Mouse (Mus musculus) midbrain, embryonic 14.5 days (tissue): ENCODE results near the gene Lix1l. TPM values are rescaled to one million over a fixed set of nuclear protein-coding genes. Genes with fewer than 3 reads are reported as not detected.

Experiments
- ATAC-seq: fragments of 200-750 bp; cut with Nextera tagmentation; 2 replicates; pipeline ENCODE4 v1.8.0; 2017; ENCODE audit warnings: moderate number of reproducible peaks, moderate library complexity; ENCODE audit not compliant: low FRiP score, low TSS enrichment
- DNase-seq: peaks from one replicate; pipeline ENCODE4 v3.0.0-alpha.2; 2015
- H3K27ac ChIP-seq: fragments of 300-500 bp; sonication (generic); replicated peaks from 2 replicates; pipeline ENCODE4 v1.5.1; 2014; ENCODE audit warnings: mild to moderate bottlenecking, low read depth, low read length, moderate library complexity
- H3K27me3 ChIP-seq: fragments of 300-500 bp; sonication (generic); 2 replicates; pipeline ENCODE4 v1.6.1; 2014; ENCODE audit warnings: low read length, control low read depth, mixed read lengths; ENCODE audit not compliant: control insufficient read depth, insufficient read depth
- H3K36me3 ChIP-seq: fragments of 300-500 bp; sonication (generic); 2 replicates; pipeline ENCODE4 v1.6.1; 2014; ENCODE audit warnings: low read length, control low read depth; ENCODE audit not compliant: control insufficient read depth, insufficient read depth
- H3K4me1 ChIP-seq: fragments of 300-500 bp; sonication (generic); 2 replicates; pipeline ENCODE4 v1.6.1; 2014; ENCODE audit warnings: mild to moderate bottlenecking, antibody characterized with exemption, low read length, control low read depth; ENCODE audit not compliant: control insufficient read depth, insufficient read depth
- H3K4me2 ChIP-seq: fragments of 300-500 bp; sonication (generic); 2 replicates; pipeline ENCODE4 v1.6.1; 2014; ENCODE audit warnings: mild to moderate bottlenecking, low read length, moderate library complexity
- H3K4me3 ChIP-seq: fragments of 300-500 bp; sonication (generic); replicated peaks from 2 replicates; pipeline ENCODE4 v1.5.1; 2014; ENCODE audit warnings: low read depth, low read length
- H3K9ac ChIP-seq: fragments of 300-500 bp; sonication (generic); replicated peaks from 2 replicates; pipeline ENCODE4 v1.6.1; 2014; ENCODE audit warnings: mild to moderate bottlenecking, low read length, moderate library complexity
- H3K9me3 ChIP-seq: fragments of 300-500 bp; sonication (generic); 2 replicates; pipeline ENCODE4 v1.6.1; 2016; ENCODE audit warnings: low read length, control low read depth, mixed read lengths; ENCODE audit not compliant: control insufficient read depth
- WGBS: fragments of 180-500 bp; shearing (Covaris S2); extraction: QIAGEN DNeasy Blood & Tissue Kit; methylation state at CpG from one replicate; pipeline ENCODE4 v1.1.7; 2014; 5-methylcytosine and 5-hydroxymethylcytosine counted together
- polyA plus RNA-seq: library from polyadenylated mRNA; unstranded; fragments of >200 nt; fragmentation: Nextera tagmentation; extraction: Ambion mirVana; gene quantifications from 2 replicates; pipeline ENCODE4 v1.2.1, GENCODE M21; 2014

The Lix1l gene
- polyA plus RNA-seq, 1 experiment from 2014 or later: 6.7 TPM

GRCm38 (mm10) chr3:96629729-96630600 lies 29.0 kb downstream of the Lix1l start, which contains the start of gene Rbm8a:
Gene Rbm8a, plus strand, starts transcription at chr3:96629933.
- Histone ChIP-seq H3K36me3 (peaks cover 39% of the 10 kb centered on the region), H3K4me3 (peak within 1 kb of the TSS; percentile 72), H3K27ac (peak within 1 kb of the TSS; percentile 75), H3K27me3 (no peaks in the 10 kb centered on the region), H3K9ac (peak within 1 kb of the TSS; percentile 59), H3K4me1 (peaks cover 16% of the 10 kb centered on the region; the same call in 1 of the 2 replicates), H3K4me2 (peak within 1 kb of the TSS; percentile 79), H3K9me3 (no peaks in the 10 kb centered on the region)
- ATAC-seq: peak; percentile 93
- peak; percentile 100 for DNase-seq
- under 1% methylated on average over 48 of the region's 48 CpGs for WGBS

GRCm38 (mm10) chr3:96632058-96632457 lies 31.1 kb downstream of the Lix1l start:
- no peak overlapping the region for H3K4me3 ChIP-seq
- H3K27me3 ChIP-seq: no peaks in the 10 kb centered on the region
- no peak overlapping the region for H3K27ac ChIP-seq
- no peaks in the 10 kb centered on the region for H3K9me3 ChIP-seq
- ATAC-seq (no peak), DNase-seq (no peak)
- no peak overlapping the region for H3K9ac ChIP-seq
- peaks cover 23% of the 10 kb centered on the region for H3K4me1 ChIP-seq
- no peak overlapping the region for H3K4me2 ChIP-seq
- peaks cover 26% of the 10 kb centered on the region for H3K36me3 ChIP-seq

GRCm38 (mm10) chr3:96634015-96634414 lies 33.1 kb downstream of the Lix1l start:
- Histone ChIP-seq H3K4me3 (no peak overlapping the region), H3K9me3 (no peaks in the 10 kb centered on the region), H3K4me1 (peaks cover 23% of the 10 kb centered on the region), H3K36me3 (peaks cover 35% of the 10 kb centered on the region), H3K27ac (no peak overlapping the region), H3K9ac (no peak overlapping the region), H3K4me2 (no peak overlapping the region), H3K27me3 (no peaks in the 10 kb centered on the region)
- WGBS: 79% methylated on average over 1 of the region's 1 CpGs
- DNase-seq: no peak
- no peak for ATAC-seq

GRCm38 (mm10) chr3:96634928-96635879 lies 34.3 kb downstream of the Lix1l start, which contains the start of the genes Pex11b and Gm42957:
Gene Pex11b, plus strand, starts transcription at chr3:96635376.
Gene Gm42957, plus strand, starts transcription at chr3:96635474.
- H3K36me3 ChIP-seq: peaks cover 44% of the 10 kb centered on the region
- WGBS: 2% methylated on average over 60 of the region's 60 CpGs
- peaks cover 19% of the 10 kb centered on the region for H3K4me1 ChIP-seq

GRCm38 (mm10) chr3:96635906-96636305 lies 35.0 kb downstream of the Lix1l start:
- peak overlapping the region; percentile 85 for H3K4me3 ChIP-seq
- no peaks in the 10 kb centered on the region for H3K27me3 ChIP-seq
- H3K4me1 ChIP-seq: peaks cover 14% of the 10 kb centered on the region
- peak overlapping the region; percentile 79 for H3K4me2 ChIP-seq
- no peak for ATAC-seq
- peak overlapping the region; percentile 97 for H3K9ac ChIP-seq
- peak overlapping the region; percentile 89 for H3K27ac ChIP-seq
- 11% methylated on average over 15 of the region's 15 CpGs for WGBS
- DNase-seq: no peak
- H3K36me3 ChIP-seq: peaks cover 46% of the 10 kb centered on the region
- H3K9me3 ChIP-seq: no peaks in the 10 kb centered on the region

More at GRCm38 (mm10) chr3:96634928-96635879, 34.3 kb downstream of the Lix1l start, which contains the start of the genes Pex11b and Gm42957:
- Histone ChIP-seq H3K4me2 (peak within 1 kb of the TSS; percentile 79), H3K27me3 (no peaks in the 10 kb centered on the region), H3K9ac (peak within 1 kb of the TSS; percentile 97), H3K4me3 (peak within 1 kb of the TSS; percentile 85), H3K27ac (peak within 1 kb of the TSS; percentile 89), H3K9me3 (no peaks in the 10 kb centered on the region)
- ATAC-seq: peak; percentile 86
- peak; percentile 88 for DNase-seq

GRCm38 (mm10) chr3:96636448-96636847 lies 35.5 kb downstream of the Lix1l start:
- WGBS: 70% methylated on average over 11 of the region's 11 CpGs
- Histone ChIP-seq H3K27me3 (no peaks in the 10 kb centered on the region), H3K9me3 (no peaks in the 10 kb centered on the region), H3K4me1 (peaks cover 11% of the 10 kb centered on the region; the same call in 1 of the 2 replicates), H3K4me2 (peak overlapping the region; percentile 79), H3K9ac (peak overlapping the region; percentile 97; the same call in 1 of the 2 replicates), H3K36me3 (peaks cover 42% of the 10 kb centered on the region), H3K4me3 (peak overlapping the region; percentile 85), H3K27ac (no peak overlapping the region)
- no peak for ATAC-seq
- DNase-seq: no peak

GRCm38 (mm10) chr3:96639219-96639618 lies 38.3 kb downstream of the Lix1l start:
- Histone ChIP-seq H3K27me3 (no peaks in the 10 kb centered on the region), H3K9me3 (no peaks in the 10 kb centered on the region), H3K4me1 (peaks cover 11% of the 10 kb centered on the region; the same call in 1 of the 2 replicates)

GRCm38 (mm10) chr3:96645018-96645649 lies 44.2 kb downstream of the Lix1l start, which contains the start of gene Itga10:
Gene Itga10, plus strand, starts transcription at chr3:96645584.
- ATAC-seq: no peak
- Histone ChIP-seq H3K27ac (no peak within 1 kb of the TSS), H3K9me3 (no peaks in the 10 kb centered on the region), H3K4me3 (no peak within 1 kb of the TSS), H3K27me3 (no peaks in the 10 kb centered on the region), H3K4me1 (no peaks in the 10 kb centered on the region), H3K9ac (no peak within 1 kb of the TSS), H3K36me3 (peaks cover 28% of the 10 kb centered on the region), H3K4me2 (no peak within 1 kb of the TSS)
- peak; percentile 60 for DNase-seq
- WGBS: 65% methylated on average over 7 of the region's 7 CpGs

More at GRCm38 (mm10) chr3:96639219-96639618, 38.3 kb downstream of the Lix1l start:
- no peak for ATAC-seq
- Histone ChIP-seq H3K4me2 (no peak overlapping the region), H3K4me3 (no peak overlapping the region), H3K36me3 (peaks cover 37% of the 10 kb centered on the region), H3K27ac (no peak overlapping the region), H3K9ac (no peak overlapping the region)
- peak; percentile 59 for DNase-seq
- 67% methylated on average over 1 of the region's 1 CpGs for WGBS
